Mouse (Mus musculus) megakaryocyte, embryonic 14.5 days (primary cell): Measurements from ENCODE around the gene Cd5. TPM values are rescaled to one million over a fixed set of nuclear protein-coding genes. Genes with fewer than 3 reads are reported as not detected.

Experiments used
- H3K27me3 ChIP-seq: replicated peaks from 2 replicates; pipeline ENCODE3; 2012; ENCODE audit warnings: inconsistent platforms
- H3K36me3 ChIP-seq: replicated peaks from 2 replicates; pipeline ENCODE3; 2012; ENCODE audit warnings: low read length, inconsistent platforms, mixed read lengths
- H3K4me1 ChIP-seq: 2 replicates; pipeline ENCODE4 v1.6.1; 2012; ENCODE audit warnings: inconsistent platforms
- H3K4me3 ChIP-seq: replicated peaks from 2 replicates; pipeline ENCODE3; 2012; ENCODE audit warnings: moderate library complexity, mild to moderate bottlenecking, inconsistent platforms
- H3K9me3 ChIP-seq: 2 replicates; pipeline ENCODE4 v1.6.1; 2012; ENCODE audit warnings: inconsistent platforms
- FLI1 ChIP-seq: IDR thresholded peaks from 2 replicates; pipeline ENCODE4 v1.6.1; 2012; ENCODE audit warnings: low read length, inconsistent platforms, mixed read lengths
- GATA1 ChIP-seq: IDR thresholded peaks from 3 replicates; pipeline ENCODE4 v1.6.1; 2012; ENCODE audit warnings: mixed read lengths, low read length, inconsistent platforms, borderline replicate concordance
- polyA plus RNA-seq: library from polyadenylated mRNA; stranded (reverse); fragments of >175 nt; gene quantifications from 2 replicates; pipeline ENCODE4 v1.2.3, GENCODE M21; 2012; ENCODE audit warnings: low replicate concordance; ENCODE audit not compliant: insufficient read depth

The Cd5 gene
- polyA plus RNA-seq, 1 experiment, result not detected

DNA sequence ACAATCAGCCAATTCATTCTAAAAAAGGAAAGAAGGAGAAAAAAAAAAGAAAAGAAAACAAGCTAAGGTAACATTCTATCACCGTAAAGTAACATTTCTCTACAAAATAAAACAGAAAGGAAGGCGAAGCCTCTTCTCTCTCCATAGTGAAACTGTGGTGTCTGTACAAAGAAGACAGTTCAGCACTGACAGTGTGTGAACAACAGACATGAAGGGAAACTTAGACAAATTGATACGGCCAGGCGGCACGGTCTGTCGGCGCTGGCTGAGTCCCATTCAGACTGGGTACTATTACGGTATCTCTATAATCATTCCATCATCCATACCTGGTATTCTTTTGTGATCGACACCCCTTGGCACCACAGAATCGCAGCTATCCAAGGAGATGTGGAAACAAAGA, 34.1 kb upstream of the Cd5 start:
- H3K4me1 ChIP-seq, result no peaks in the 10 kb centered on the region
- H3K36me3 ChIP-seq, result no peaks in the 10 kb centered on the region
- no peaks in the 10 kb centered on the region for H3K9me3 ChIP-seq
- TF ChIP-seq GATA1 (no peak), FLI1 (no peak)
- no peak overlapping the region for H3K4me3 ChIP-seq
- H3K27me3 ChIP-seq, result peaks cover 48% of the 10 kb centered on the region

DNA sequence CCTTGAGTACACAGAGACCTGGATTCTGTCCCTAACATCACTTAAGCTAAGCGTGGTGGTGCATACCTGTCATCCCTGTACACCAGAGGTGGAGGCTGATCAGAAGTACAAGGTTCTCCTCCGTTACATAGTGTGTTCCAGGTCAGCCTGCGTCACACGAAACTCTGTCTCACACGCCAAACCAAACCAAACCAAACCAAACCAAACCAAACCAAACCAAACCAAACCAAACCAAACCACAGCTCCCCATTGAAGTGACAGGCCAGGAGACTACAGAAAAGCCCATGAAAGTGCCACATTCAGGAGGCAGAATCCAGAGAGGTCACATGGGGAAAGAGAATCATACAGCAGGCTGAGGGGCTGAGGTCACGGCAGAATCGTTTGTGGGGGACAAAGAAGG, 33.2 kb upstream of the Cd5 start:
- H3K27me3 ChIP-seq, result peaks cover 56% of the 10 kb centered on the region
- TF ChIP-seq GATA1 (no peak), FLI1 (no peak)
- H3K4me3 ChIP-seq, result no peak overlapping the region
- no peaks in the 10 kb centered on the region for H3K36me3 ChIP-seq
- H3K4me1 ChIP-seq, result no peaks in the 10 kb centered on the region
- no peaks in the 10 kb centered on the region for H3K9me3 ChIP-seq

DNA sequence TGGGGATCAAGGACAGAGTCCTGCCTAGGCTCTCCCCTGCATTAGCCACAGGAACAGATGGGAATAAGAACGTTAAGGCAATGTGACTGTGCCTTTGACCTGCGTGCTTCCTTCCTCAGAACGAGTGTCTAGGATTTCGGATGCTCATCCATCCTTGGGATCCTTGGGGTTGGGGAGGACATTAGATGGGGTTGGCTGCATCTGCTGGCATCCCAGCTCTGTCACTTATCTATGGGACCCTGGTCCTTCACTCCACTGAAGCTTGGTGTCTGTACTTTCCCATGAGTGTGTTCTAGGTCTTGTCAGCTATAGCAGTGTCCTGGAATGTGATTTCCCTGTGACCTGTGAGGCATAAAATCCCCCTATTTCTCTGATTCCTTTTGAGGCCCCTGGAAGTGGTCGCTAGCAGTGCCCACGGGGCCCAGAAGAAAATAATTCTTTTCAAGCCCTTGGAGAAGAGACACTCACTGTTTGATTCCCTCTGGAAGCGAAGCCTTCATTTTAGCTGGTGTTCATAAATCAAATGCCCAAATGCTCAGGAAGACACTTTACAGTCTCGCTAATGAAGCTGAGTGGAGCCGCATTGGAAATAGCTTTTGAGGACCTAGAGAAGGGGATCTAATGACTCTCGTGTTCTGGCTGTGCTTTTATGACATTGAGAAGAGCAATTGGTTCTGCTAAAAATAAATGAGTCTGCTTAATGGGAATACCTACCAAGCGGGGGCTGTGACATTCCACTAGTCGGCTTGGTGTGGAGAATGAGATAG, 30.8 kb upstream of the Cd5 start:
- H3K27me3 ChIP-seq, result peaks cover 48% of the 10 kb centered on the region
- TF ChIP-seq GATA1, result no peak
- no peak for TF ChIP-seq FLI1
- no peaks in the 10 kb centered on the region for H3K36me3 ChIP-seq
- no peaks in the 10 kb centered on the region for H3K9me3 ChIP-seq
- H3K4me1 ChIP-seq, result no peaks in the 10 kb centered on the region
- H3K4me3 ChIP-seq, result no peak overlapping the region

DNA sequence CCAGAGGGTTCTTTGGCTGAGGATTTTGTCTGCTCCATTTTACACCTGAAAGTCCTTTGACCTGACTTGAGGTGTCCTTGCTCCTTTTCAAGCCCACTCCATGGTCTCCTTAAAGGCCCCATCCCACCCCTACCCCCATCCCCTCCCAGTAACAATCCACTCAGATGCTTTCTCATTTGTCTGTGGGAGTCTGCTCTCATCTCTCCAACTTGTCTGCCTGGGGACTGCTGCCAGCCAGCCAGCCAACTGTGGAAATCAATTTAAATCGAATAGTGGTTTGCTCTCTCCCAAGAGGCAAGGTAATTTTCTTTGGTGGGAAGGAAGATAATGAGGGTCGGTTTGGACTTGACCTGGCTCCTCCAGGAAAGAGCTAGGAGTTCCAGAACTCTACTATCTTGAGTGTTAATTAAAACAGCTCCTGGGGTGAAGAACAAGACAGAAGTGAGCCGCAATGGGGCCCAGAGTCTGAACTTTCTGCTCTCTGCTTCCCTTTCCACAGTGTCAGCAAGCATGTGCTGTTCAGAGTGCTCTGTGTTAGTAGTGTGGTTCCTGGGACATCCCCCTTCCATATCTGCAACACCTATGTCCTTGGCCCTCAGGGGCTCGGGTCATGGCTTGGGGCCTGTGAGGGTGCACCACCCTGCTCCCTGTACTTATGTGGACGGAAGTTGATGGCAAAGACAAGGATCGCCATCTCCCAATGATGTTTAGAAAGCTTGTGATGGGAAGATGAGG, 30.1 kb upstream of the Cd5 start:
- TF ChIP-seq GATA1 (no peak), FLI1 (no peak)
- Histone ChIP-seq H3K36me3 (no peaks in the 10 kb centered on the region), H3K9me3 (no peaks in the 10 kb centered on the region), H3K4me3 (no peak overlapping the region), H3K27me3 (peaks cover 44% of the 10 kb centered on the region), H3K4me1 (no peaks in the 10 kb centered on the region)

DNA sequence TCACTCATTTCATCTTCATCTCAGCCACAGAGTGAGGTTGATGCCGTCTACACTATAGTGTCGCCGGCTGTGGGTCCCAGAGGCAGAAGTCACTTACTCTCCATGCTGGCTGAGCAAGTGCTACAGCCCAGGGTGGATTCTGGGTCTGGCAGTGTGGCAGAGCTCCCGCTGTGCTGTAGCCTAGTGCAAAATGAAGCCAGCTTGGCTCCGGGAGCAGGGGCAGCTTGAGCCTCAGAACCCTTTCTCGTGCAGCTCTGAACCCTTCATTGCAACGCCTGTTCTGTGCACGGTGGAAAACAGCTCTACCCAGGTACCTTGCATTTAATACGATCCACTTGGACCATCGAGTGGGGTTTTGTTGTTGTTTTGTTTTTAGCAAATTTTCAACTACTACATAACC, 28.8 kb upstream of the Cd5 start:
- peaks cover 39% of the 10 kb centered on the region for H3K27me3 ChIP-seq
- H3K4me3 ChIP-seq, result no peak overlapping the region
- H3K9me3 ChIP-seq, result no peaks in the 10 kb centered on the region
- no peaks in the 10 kb centered on the region for H3K4me1 ChIP-seq
- TF ChIP-seq FLI1, result no peak
- TF ChIP-seq GATA1, result no peak
- H3K36me3 ChIP-seq, result no peaks in the 10 kb centered on the region

DNA sequence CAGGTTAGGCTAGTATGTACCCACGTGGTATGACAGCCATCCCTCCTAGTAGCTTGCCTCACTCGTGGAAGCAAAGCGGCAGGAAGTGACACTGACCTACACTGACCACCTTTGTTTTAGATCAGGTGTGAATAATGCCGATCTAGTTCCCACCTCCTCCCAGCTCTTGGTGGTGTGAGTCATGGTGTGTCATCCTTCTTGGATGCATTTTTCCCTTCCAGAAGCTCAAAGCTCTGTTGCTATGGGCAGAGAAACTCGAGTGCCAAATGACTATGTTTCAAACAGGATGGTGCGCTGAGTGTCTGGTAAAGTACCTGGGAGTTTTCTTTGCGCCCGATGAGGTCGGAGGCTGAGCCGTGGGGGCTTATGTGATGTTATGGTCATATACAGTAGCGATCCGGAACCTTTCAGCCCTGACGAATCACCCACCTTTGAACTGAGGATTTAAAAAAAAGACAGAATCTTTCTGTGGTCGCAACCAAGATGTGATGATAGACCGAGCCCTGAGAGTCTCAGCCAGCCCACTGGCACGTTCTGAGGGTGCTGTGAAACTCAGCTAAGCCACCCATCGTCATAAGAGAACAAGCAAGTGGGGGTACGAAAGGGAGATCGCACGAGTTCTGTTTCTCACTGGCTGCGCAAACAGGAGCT, 24.7 kb upstream of the Cd5 start:
- peaks cover 21% of the 10 kb centered on the region for H3K4me1 ChIP-seq
- H3K27me3 ChIP-seq, result peaks cover 35% of the 10 kb centered on the region
- no peak overlapping the region for H3K4me3 ChIP-seq
- TF ChIP-seq GATA1 (no peak), FLI1 (no peak)
- no peaks in the 10 kb centered on the region for H3K36me3 ChIP-seq
- no peaks in the 10 kb centered on the region for H3K9me3 ChIP-seq

DNA sequence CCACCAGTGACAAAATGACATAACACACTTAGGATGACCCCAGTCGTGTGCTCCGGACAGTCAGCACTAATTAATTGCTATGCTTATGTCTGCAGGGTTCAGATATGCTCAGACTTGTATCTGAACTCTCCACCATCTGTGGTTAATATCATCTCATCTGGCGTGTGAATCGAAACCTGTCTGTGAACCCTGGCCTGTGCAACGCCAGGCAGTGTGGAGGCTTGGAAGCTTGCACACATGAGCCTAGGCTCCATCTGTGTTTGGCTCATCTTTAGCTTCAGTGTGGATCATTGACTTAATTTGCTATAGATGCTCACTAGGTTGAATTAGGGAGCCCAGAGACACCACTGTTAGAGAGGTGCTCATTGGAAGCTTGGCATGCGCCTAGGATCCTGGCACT, 23.7 kb upstream of the Cd5 start:
- H3K4me1 ChIP-seq, result peaks cover 21% of the 10 kb centered on the region
- TF ChIP-seq GATA1 (no peak), FLI1 (no peak)
- H3K4me3 ChIP-seq, result no peak overlapping the region
- H3K36me3 ChIP-seq, result no peaks in the 10 kb centered on the region
- peaks cover 32% of the 10 kb centered on the region for H3K27me3 ChIP-seq
- no peaks in the 10 kb centered on the region for H3K9me3 ChIP-seq

DNA sequence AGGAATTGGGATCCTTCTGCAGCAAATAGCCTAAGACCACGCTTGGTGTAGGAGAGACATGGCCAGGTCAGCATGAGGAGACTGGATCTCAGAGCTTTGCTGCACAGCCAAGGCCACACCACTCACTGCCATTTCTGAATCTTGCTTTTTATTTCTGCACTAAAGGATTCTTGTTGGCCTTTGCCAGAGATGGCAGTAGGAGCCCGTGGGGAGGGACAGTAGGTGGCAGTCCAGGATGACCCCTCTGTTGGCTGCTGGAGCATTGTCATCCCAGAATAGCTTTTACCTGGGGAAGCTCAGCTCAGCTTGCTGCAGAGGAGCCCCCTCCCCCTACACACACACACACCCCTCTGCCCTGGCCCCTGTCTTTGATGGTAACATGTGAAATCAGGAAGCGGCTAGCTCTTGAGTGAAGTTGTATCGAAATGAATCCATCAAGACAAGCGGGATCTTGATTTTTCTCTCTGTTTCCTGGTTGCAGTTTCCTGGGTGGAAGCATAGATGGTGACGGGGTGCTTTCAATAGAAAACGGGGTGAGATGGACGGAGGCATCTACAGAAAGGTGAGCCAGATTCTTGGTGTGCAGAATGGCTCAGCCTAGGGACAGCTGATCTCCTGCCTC, 23.1 kb upstream of the Cd5 start:
- peaks cover 28% of the 10 kb centered on the region for H3K27me3 ChIP-seq
- H3K4me1 ChIP-seq, result peaks cover 21% of the 10 kb centered on the region
- TF ChIP-seq FLI1, result no peak
- TF ChIP-seq GATA1, result no peak

DNA sequence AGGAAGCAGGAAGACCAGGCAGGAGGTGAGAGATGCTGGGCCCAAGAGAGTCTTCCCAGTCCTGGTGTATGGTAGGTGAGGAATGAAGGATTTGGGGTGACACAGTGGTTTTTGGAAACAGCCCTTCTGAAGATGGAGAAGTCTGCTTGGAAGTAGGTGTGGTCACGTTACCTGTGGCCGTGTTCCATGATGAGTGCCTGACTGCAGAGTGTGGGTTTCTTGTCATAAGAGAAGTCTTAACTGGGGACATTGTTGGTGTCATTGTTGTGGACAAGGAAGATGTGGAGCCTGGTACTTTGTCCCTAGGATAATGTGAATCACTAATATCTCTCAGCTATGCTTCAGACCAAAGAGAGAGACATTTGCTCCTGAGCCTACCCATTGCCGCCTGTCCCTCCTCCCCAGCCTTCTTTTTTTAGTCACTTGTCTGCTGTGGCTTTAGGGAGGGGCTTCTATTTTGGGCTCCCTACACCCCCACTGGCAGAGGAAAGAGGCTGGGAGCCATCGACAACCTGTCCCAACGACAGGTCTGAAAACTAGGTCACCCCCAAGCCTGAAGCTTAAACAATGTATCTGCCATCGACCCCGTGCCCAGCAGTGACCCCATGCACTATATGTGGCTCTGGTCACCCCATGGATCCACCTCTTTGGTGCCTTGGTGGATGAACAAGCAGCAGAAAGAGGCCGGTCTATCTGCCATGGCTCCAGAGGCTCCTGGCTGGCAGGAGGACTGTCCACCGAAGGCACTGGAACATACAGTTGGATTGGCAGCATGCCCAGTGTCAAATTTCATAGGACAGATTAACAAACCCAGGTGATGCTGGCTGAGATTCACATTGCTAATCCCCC, 21.4 kb upstream of the Cd5 start:
- Histone ChIP-seq H3K4me1 (peaks cover 21% of the 10 kb centered on the region), H3K4me3 (no peak overlapping the region), H3K9me3 (no peaks in the 10 kb centered on the region), H3K36me3 (no peaks in the 10 kb centered on the region), H3K27me3 (peaks cover 27% of the 10 kb centered on the region)
- TF ChIP-seq GATA1, result no peak
- no peak for TF ChIP-seq FLI1

More for the DNA sequence above, 23.1 kb upstream of the Cd5 start:
- H3K36me3 ChIP-seq, result no peaks in the 10 kb centered on the region
- H3K9me3 ChIP-seq, result no peaks in the 10 kb centered on the region
- no peak overlapping the region for H3K4me3 ChIP-seq
